Mouse (Mus musculus): ENCODE measurements around the gene Senp3.
"Not testable (repeated sequence)": the region's sequence is repeated elsewhere in the genome, so short reads cannot be mapped to it uniquely, and the experiment has no call there.

Senp3 gene

DNA sequence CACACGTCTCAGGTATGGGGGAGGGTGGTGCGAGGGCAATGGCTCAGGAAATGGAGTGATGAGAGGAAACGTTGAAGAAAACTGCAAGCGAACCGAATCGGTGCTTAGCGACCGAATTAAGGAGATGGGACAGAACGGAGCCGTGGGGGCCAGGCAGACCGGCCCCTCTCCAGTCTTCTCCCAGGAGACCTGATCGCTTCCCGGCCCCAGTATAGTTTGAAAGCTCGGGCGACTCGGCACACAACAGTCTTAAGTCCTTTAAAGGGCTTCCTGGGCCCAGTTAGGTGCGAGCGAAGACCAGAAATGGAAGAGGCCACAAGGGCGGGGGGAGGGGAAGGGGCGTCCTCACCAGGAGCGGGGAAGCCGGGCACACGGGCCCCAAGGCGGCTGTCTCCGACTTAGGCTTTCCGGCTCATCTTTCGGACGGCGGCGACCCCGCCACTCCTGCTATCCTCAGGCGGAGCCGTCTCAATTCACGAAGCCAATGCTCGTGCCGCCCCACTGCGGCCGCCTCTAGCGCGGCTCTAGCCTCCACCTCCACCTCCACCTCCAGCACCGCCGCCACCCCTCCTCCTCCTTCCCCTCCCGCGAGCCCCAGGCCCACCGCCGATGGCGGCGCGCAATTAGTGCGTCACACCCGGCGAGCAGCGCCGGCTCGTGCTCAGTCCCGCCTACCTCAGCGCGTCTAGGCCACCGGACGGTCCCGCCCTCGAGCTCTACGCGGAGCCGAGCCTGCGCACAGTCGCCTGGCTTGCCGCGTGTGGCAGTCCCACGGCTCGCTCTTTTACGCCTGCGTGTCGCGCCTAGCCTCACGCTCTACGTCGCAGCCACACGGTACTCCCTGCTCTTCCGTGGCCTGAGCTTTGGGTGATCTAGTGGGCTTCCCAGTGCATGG lies at the start of gene Senp3:
TSS of gene Senp3 (minus strand) at position 771 of the 895 bp plus-strand sequence.
- DNase-seq, result peak; percentile 98

DNA sequence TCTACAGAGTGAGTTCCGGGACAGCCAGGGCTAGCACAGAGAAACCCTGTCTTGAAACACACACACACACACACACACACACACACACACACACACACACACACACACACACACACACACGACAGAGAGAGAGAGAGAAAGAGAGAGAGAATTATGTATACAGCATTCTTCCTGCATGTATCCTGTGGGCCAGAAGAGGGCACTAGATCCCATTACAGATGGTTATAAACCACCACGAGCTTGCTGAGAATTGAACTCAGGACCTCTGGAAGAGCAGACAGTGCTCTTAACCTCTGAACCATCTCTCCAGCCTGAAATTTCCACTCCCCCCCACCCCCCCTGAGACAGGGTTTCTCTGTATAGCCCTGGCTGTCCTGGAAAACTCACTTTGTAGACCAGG lies 49.5 kb upstream of the Senp3 start:
- not testable (repeated sequence) for DNase-seq

DNA sequence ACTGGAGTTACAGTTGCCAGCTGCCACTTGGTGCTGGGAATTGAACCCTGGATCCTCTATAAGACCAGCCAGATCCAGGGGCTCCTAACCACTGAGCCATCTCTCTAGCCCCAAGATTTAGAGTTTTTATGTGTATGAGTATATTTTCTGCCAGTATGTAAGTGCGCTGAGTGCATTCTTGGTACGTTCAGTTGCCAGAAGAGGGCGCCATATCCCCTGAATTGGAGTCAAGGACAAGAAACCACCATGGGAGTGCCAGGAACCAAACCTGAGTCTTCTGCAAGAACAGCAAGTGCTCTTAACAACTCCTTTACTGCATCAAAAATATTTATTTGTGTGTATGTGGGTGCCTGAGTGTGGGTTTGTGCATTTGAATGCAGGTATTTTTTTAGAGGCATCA lies 47.2 kb upstream of the Senp3 start:
- DNase-seq, result no peak

DNA sequence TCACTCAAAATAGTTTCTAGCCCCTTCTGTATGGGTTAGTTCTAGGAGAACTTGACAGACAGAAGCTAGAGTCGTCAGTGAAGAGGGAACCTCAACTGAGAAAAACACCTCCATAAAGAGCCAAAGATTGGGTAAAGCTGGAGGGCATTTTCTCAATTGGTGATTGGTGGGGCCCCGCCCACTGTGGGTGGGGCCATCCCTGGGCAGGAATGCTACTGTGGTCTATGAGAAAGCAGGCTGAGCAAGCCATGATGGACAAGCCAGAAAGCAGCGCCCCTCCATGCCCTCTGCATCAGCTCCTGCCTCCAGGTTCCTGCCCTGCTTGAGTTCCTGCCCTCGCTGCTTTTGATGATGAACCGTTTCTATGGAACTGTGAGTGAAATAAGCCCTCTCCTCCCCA lies 44.1 kb upstream of the Senp3 start:
- DNase-seq, result no peak

DNA sequence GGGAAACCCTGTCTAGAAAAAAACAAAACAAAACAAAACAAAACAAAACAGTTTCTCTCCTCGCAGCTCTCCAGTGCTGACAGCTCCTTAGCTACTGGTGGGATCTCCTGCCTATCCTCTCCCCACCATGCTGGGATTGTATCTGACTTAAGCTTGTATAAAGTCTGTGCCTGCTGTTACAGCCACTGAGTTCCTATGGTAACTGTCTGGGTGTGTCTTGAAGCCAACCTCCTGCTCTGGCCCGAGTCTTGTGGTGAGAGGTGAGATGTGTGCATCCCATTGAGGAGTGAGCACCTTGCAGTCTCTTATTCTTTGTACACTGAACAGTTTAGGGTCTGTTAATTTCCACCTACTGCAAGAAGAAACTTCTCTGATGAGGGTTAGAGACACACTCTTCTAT lies 41.2 kb upstream of the Senp3 start:
- no peak for DNase-seq

DNA sequence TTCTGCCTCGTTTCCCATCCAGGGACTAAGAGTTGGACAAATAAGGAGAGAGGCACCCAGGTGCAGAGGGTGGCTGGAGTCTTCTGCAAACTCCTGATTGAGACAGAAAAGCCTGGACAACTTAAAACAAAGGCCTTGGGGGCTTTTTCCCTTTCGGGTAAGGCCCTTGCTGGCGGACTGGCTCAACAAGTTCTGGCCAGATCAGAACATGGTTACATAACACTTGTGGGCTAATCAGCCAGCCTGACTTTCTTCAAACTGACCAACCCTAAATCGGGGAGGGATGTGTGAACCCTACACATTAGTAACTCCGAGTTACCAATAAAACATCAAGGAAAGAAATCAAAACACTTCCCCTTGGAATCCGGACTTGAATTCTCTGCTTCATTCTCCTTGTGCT lies 39.0 kb upstream of the Senp3 start:
- DNase-seq, result no peak

DNA sequence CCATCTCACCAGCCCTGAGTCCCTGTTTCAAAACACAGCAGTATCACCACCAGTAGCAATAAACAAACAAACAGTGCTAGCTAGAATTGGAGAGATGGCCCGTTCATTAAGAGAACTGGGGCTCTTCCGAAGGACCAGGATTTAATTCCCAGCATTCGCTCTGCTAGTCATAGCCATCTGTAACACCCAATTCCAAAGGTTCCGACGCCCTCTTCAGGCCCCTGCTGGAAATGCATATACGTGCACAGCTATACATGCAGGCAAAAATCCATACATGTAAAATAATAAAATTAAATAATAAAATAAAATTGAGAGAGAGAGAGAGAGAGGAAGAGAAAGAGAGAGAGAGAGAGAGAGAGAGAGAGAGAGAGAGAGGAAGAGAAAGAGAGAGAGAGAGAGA lies 37.5 kb upstream of the Senp3 start:
- no peak for DNase-seq

DNA sequence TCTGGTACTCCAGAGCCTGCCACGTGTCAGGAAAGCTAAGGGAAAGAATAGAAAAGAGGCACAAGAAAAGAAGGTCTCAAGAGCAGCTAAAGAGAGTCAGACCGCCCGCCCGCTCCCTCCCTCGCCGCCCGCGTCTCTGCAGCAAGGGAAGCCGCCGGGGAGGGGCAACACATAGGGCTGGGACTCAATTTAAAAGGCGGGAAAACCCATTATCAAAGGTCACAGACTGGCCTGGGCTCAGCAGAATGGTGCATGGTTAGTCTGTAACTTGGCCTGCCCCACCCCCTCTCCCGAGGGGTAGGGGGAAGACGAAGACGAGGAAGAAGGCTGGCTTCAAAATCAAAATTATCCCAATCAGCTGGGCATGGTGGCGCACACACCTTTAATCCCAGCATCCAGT lies 36.8 kb upstream of the Senp3 start:
- no peak for DNase-seq

DNA sequence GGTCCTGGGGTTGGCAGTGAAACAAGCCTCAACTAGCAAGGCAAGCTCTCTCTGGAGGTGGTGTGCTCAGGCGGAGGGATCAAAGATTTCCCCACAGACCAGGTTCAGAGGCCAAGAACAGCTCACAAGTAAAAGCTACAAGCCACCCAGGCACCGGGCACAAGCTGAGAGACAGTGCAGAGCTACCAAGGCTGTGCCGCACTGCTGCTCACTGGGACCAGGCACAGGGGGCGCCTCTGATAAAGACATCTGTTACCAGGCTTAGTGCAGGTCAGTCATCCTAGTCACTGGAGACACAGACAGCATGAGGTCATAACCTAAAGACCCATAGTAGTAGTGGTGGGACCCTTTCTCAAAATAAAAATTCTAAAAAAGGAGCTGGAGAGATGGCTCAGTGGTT lies 35.1 kb upstream of the Senp3 start:
- DNase-seq, result no peak

DNA sequence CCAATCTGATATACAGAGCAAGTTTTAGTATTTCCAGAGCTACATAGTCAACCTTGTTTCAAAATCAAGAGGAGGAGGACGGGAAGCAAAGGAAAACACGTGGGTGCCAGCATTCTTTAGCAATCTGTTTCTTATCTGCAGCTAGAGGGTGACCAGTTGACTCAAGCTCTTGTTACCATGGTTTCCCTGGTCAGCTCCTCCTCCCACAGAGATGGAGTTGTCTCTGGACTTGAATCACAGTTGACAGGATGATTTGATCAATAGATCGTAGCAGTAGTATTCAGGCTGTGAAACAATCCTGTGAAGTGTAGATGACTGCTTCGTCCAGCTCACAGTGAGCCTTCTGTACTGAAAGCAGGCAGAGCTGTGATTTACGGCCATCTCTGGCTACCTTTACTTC lies 34.0 kb upstream of the Senp3 start:
- DNase-seq, result no peak

DNA sequence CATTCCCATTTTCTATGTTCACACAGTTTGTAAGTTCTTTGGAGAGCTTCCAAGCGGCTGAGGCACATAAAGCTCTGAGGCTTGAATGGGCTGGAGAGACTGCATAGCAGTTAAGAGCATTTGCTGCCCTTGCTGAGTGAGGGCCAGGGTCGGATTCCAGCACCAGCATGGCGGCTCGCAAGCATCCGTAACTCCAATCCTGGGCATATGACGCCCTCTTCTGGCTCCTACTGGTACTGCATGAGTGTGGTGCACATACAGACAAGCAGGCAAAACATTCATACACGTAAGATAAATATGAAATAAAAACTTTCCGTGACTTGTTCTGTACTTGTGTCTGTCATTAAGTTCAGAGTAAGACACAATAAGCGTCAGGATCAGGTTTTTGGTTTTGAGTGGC lies 33.6 kb upstream of the Senp3 start:
- no peak for DNase-seq

DNA sequence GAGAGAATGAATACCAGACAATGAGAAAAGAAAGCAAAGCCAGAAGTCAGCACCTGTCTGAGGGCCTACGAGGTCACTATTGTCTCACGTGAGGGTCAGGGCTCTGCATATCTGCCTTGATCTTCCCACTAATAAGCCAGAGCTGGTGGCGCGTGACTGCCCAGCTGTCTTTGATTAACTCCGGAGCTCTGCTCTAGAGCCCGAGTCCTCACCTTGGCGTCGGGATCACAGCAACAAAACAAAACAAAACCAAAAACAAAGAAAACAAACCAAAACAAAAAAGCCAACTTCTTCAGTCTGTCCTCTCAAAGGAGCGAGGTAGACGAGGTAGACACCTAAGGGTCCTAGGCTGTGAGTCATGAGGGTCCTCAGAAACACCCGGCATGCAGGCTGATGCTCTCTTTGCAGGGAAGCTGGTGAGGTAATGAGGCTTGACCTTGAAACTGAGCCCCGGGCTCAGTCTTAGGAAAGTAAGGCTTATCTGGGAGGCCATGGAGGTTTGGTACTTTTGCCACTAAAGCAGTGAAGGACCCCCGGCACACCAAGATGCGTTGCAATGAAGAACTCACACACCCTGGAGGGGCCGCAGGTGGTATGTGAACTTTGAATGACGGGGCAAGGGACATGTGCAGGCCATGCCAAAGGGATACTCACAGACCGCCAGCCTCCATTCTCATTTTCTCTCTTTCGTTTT lies 32.9 kb upstream of the Senp3 start:
- no peak for DNase-seq

DNA sequence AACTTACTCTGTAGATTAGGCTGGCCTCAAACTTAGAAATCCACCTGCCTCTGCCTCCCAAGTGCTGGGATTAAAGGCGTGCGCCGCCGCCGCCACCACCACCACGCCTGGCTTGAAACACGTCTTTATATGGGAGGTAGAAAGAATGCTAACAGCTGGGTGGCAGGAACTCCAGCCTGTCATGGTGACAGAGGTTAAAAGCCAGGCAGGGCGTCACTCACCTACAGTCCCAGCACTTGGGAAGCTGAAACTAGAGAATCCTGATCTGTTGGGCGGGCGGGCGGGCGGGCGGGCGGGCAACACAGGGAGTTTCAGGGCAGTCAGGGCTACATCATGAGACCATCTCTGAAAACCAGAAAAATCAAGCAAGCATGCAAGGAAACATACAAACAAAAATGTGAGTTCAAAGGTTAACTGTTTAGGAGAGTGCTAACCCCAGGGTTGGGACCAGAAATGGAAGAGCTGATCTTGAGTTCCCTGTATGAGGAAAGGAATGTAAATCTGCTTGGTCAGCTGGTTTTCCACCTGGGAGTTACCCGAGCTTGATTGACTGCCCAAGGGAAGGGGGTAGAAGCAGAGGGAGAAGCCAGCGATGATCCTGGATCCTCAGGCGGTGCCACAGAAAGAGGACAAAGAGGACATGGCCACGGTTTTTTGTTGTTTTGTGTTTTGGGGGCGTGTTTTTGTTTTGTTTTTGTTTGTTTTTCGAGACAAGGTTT lies 31.2 kb upstream of the Senp3 start:
- no peak for DNase-seq

DNA sequence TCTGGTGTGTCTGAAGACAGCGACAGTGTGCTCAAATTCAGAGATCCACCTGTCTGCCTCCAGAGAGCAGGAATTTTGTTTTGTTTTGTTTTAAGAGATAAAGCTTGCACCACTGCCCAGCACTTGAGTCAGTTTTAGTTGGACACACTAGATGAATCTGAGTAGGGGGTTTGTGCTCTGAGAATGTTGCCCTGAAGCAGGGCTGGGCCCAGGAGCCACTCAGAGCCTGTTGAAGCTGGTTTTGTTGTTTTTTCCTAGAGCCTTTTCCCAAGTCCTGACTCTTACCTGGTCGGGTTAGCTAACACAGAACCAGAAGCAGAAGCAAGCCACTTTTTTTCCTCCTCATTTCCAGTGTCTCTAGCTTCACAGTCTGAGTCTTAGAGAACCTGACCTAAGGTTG lies 29.2 kb upstream of the Senp3 start:
- DNase-seq, result no peak

DNA sequence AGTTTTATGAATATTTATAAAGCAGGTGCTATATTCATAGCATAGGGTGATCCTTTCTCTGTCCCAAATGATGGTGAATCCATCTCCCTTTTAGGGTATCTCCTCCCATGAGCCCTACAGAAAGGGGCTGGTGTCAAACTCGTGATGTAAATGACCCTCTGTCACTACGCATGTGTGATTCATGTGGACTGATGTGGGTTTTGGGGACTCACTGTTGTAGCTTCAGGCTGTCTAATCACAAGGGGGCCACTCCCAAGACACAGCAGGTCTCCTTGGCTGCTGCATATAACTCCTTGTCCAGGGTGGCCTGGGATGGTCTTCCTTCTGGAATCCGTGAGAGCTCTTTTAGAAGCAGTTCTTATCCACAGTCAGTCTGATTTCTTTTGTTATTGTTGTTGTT lies 28.6 kb upstream of the Senp3 start:
- DNase-seq, result no peak

DNA sequence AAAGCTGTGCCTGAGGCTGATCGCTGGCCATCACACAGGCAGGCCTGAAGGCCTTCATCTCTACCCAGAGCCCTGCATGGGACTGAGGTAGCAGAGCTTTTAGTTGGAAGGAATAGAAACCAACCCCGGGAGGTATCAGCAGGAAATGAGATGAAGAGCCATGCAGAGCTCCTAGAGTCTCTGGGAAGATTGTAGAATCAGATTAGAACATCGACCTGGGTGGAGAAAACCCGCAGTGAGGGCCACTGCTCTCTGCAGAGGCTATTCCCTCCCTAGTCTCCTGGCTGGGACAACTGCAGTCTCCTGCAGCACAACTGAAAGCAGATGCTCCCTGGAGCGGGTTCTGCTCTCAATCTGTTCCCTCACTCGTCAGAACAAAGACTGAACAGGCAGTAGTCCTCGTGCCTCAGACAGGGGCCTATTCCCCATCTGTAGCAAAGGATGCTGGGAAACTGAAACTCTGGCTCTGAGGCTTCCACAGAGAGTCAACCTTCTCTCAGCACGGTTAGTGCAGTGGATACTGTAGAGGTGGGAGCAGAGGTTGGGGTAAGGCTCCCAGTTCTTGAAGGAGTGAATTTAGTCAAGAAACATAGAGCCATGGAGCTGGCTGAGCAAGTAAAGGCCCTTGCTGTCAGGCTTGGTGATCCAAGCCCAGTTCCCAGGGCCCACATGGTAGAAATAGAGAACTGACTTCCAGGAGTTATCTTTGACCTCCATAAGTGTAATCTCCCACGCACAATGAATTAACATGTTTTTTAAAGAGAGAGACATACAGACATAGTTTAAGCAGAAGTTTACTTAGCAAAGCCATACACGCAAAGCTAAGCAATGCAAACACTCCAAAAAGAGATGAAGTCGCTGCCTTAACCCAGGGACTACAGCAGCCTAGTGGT lies 27.9 kb upstream of the Senp3 start:
- no peak for DNase-seq

DNA sequence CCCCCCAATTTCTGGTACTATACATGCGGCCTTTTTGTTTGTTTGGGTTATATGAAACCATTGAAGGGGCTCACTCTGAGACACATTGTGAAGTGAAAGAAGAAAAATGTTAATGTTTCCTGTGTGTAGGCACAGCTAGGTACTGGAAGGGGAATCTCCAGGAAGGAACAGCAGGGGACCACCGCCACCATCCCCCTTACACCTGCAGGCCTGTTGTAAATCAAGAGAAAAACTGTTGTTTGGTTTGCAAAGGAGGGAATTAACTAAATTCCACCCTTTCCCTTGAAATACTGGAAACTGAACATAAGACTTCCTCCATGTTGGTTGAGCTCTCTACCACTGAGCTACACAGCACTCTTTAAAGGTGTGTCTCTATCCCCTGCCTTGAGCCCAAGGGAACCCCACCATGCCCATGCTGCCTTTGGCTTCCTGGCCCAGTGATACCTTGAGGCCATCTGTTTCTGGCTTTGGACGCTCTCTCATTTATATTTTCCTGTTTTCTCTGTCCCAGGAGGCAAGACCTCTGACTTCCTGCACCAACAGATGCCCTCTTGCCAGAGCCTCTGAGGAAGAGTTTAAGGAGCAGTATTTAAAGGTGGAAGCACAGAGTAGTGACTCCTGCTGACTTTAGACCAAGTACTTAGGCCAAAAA lies 26.9 kb upstream of the Senp3 start:
- DNase-seq, result no peak

DNA sequence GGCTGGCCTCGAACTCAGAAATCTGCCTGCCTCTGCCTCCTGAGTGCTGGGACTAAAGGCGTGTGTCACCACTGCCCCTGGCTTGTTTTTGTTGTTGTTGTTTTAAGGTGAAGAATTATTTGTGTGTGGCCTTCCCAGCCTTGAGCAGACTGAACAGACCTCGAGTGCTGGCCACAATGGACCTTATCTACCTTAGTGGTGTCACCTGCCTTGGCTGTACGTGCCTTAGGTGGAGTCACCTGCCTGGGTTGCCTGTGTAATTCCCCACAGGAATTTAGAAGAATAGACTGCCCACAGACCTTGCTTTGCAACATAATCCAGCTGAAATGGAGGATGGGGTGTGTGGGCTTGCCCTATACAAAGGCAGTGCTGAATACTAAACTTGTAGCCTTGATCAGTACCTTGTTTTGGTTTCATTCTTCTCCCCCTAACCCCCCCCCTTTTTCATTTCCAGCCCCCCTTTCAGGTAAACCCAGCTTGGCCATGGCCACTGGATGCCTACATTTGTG lies 26.0 kb upstream of the Senp3 start:
- DNase-seq, result no peak

DNA sequence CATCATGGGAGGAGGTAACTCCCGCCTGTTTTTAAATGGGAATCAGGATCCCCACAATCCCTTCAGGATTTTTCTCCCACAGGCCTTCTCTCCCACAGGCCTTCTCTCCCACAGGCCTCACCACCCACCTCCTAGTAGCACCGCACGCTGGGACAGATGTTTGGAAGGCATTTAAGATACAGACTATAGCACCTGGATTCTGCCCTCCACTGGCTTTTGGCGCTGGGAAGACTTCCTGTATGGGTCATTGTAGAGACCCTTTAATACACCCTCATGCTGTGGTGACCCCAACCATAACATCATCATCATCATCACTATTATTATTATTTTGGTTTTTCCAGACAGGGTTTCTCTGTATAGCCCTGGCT lies 25.6 kb upstream of the Senp3 start:
- no peak for DNase-seq

DNA sequence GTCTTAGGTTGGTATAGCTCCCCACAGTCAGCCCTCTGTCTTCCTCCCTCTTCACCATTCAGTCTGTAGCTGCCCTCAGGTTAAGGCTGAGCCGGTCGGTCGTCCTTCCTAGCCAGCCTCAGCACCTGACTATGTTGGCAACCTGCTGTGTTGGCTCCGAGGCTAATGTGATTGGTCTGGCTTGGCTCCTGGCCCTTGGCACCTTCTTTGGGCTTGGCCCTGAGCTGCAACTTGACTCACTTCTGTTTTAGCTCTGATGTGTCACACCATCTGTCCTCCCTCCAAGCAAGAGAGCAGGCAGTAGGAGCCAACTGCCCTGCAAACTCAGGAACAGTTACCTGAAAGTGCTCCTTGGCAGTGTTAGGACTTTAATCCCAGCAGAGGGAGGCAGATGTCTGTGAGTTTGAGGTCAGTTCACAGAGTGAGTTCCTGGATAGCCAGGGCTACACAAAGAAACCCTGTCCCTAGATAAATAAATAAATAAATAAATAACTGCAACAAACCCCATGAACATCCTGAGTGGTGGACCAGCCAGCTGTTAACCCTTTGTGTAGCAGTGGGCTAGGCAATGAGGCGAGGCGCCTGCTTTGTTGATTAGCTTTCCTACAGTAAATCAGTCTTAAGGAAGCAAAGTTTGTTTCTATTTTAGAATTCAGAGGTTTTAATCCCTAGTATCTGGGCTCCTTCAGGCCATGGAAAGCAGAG lies 25.0 kb upstream of the Senp3 start:
- DNase-seq, result peak; percentile 98

DNA sequence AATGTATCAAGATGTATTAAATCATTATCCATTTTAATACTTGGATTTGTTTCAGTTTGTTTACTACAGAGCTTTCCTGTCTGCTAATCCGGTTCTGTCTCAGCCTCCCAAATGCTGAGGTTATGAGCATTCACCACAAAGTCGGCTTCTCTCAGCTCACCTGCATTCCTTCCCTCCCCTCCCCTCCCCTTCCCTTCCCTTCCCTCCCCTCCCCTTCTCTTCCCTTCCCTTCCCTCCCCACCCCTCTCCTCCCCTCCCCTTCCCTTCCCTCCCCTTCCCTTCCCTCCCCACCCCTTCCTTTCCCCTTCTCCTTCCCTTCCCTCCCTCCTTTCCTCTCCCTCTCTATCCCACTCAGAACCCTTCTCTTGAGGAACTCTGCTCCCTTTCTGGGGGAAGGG lies 22.7 kb upstream of the Senp3 start:
- DNase-seq, result no peak
